Mouse (Mus musculus): Measurements from ENCODE around the gene Nlgn2.
"Not testable (repeated sequence)": the region's sequence is repeated elsewhere in the genome, so short reads cannot be mapped to it uniquely, and the experiment has no call there.

Gene Nlgn2

DNA sequence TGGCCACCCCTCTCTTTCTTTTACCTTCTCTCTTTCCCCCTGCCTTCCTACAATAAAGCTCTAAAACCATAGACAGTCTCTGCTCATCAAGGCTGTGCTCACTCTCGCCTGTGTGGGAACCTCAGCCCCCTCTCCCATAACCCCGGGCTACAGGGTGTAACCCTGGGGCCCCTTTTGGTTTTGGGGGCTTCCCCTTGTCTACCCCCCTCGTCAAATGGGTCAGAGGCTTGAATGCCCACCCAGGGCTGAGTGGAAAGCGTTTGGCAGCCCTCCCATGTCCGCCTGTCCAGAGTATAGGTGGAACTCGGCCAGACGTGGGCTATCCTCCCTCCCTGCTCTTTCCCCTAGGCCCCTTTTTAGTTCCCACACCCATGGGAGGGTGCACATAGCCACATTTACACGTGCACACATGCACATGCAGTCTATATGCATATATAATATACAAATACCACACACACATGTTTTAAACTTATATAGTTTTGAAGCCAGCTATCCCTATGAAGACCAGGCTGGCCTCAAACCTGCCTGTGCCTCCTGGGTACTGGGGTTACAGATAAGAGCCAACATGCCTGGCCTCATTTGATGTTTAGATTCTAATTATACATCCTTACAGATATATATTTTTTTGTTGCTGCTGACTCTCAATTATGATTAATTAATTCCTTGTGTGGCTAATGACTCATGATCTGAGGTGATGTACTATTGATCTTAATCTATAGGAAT is 26.7 kb upstream of the Nlgn2 start:
- DNase-seq (ENCODE audit: low spot score): no peak

DNA sequence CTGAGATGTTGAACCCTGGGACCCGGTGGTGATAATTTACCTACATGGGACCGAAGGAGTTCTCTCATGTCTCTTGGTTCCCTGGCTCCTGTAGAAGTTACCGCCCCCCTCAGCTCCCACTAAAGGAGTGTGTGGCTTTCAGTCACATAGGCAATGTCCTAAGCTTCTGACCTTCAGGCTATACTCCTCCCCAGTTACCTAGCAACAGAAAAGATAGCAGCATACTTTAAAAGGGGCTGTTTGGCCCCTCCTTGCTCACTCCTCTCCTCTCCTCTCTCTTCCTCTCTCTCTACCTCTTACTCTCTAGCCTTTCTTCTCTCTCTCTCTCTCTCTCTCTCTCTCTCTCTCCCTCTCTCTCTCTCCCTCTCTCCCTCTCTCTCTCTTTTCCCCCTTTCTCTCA is 26.1 kb upstream of the Nlgn2 start:
- not testable (repeated sequence) for DNase-seq (ENCODE audit: low spot score)

DNA sequence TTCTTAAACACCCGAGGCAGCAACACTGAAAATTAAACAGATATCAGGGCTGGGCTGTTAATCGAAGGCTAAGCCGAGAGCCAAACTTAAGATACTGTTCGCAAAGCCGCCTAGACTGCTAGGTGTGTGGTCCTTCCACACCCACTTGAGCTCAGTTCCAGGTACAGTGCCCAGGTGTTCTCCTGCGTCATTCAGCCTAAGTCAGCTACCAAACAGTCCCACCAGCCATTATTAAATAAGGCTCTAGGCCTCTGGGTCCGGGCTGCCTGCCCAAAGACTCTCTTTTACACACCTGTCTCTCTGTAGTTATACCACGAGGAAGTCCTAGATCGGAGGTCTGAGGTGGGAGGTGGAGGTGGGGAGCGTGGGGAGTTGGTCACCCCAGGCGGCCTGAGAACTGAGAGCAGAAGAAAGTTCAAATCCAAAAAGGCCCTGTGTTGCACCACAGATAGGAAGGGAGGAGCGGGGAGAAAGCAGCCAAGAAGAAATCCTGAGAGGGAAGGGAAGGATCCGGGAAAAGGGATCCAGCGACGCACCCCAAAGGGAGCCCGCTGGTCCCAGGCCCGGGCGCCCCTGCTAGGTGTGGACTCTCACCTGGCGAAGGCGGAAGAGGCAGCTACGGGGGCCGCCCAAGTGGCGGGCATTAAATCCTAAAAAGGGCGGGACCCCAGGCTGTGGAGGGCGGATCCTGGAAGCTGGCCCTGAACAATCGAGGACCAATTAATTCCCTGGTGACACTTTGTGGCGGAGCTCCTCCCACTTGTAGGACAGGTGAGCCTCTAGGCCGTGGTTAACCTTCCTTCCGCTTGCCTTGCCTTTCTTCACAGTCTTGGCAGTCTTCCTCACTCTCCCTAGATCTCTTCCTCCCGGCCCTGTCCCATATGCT is 20.8 kb upstream of the Nlgn2 start, which contains the start of gene Tnk1:
Tnk1 (minus strand) TSS at position 618 of the 886 bp plus-strand sequence.
- DNase-seq (ENCODE audit: low spot score): no peak

DNA sequence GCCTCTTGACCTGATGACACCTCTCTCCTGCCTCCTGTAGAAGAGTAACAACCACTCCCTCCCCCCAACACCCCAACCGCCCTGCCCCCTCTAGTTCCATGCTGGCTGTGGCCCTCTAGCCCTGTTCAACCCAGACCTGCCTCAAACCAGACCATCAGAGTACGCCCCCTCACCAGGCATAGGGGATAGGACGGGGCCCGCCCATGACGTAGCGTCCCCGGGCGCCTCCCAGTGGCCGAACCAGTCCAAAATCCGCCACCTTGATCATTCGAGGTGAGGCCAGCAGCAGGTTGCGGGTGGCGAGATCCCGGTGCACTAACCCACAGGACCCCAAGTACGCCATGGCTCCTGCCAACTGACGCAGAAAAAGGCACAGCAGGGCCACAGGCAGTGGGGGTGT is 17.8 kb upstream of the Nlgn2 start:
- DNase-seq (ENCODE audit: low spot score): no peak

DNA sequence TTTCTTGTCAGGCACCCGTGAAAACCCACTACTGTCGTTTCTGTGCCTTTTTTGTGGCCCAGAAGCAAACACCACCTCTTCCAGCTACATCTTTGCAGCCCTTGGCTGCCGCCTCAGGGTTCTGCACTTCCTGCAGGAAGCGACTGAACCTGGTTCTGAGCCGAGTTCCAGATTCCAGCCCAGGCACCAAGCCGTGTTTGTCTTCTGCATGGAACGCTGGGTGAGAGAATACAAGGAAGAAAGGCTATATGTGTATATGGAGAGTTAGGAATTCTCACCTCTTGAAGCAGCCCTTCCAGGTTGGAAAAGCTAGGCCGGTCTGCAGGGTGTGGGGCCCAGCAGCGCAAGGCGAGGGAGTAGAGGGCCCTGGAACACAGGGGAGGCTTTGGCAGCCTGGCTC is 17.1 kb upstream of the Nlgn2 start:
- no peak for DNase-seq (ENCODE audit: low spot score)

DNA sequence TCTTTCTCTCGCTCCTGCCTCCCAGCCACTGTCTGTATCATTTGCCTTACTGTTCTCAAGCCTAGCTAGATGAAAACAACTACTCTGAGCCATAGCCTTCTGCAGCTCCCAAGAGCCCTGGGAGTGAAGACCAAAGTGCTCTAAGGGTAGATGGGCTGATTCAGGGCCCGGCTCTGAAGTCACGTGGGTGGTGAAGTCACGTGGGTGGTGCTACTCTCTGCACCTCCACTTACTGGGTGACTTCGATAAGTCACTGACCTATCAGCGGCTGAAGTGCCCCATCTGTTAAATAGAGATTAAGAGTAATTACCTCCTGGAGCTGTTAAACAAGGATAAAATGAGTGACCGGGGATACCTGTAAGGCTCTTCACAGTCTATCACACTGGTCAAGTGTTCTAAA is 16.4 kb upstream of the Nlgn2 start:
- no peak for DNase-seq (ENCODE audit: low spot score)

DNA sequence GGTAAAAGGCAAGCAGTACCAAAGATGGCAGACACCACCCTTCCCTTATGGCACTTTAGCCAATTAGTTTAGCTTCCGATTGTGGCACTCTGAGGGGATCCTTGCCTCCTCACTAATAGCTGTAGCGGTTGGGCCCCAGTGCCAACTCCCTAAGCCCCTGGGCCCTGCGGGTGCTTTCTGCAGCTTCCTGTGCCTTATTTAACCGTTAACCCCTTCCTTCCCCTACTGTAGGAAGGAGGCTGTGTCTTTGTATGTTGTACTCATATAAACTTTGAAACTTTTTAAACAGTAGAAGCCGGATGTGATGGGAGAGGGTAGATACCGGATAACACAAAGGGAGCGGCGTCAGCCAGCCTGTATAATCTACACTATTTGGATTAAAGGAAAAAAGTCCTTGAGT is 13.2 kb upstream of the Nlgn2 start:
- DNase-seq (ENCODE audit: low spot score): no peak

DNA sequence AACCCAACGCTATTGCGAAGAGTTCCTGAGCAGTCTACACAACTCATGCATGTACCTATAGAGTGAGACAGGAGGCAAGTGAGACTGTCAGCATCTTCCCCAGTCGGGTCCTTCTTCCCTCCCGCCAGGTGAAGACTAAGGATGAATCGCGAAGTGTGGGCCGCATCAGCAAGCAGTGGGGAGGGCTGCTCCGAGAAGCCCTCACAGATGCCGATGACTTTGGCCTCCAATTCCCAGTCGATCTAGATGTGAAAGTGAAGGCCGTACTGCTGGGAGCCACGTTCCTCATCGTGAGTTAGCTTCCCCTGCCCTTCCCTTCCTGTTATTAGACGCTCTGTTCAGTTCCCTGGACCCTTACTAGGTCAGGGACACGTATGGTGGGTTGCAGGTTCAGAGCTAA is 12.3 kb upstream of the Nlgn2 start:
- no peak for DNase-seq (ENCODE audit: low spot score)

DNA sequence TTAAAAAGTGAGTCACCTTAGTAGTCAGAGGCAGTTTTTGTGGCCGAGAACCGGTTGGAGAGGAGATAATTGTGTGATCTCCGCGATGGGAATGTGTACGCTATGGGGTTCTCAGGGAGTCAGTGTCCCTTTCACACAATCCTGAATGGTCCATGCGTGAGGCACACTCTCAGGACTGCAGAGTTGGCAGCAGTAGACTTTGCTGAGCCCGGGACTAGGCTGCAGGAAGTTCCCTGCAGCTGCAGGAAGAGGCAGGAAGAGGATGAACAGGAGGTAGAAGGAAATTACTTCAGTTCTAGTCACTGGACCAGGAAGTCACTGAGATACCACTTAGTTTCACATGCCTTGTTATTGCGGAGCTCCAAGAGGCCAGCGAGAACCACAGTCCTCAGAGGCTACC is 11.5 kb upstream of the Nlgn2 start:
- no peak for DNase-seq (ENCODE audit: low spot score)

DNA sequence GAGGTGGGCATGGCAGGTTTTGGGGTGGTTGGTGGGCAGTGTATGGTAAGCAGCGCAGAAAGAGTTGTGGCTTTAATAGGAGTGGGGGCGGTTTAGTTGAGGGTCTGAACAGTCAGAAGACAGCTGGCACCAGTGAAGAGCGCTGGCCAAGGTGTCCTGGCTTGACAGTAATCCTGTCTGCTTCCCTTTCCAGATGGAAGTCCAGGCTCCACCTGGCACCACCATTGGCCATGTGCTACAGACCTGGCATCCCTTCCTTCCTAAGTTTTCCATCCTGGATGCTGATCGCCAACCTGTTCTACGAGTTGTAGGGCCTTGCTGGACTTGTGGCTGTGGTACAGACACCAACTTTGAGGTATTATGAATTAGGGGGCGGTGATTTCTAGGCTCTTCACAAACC is 10.4 kb upstream of the Nlgn2 start:
- no peak for DNase-seq (ENCODE audit: low spot score)

DNA sequence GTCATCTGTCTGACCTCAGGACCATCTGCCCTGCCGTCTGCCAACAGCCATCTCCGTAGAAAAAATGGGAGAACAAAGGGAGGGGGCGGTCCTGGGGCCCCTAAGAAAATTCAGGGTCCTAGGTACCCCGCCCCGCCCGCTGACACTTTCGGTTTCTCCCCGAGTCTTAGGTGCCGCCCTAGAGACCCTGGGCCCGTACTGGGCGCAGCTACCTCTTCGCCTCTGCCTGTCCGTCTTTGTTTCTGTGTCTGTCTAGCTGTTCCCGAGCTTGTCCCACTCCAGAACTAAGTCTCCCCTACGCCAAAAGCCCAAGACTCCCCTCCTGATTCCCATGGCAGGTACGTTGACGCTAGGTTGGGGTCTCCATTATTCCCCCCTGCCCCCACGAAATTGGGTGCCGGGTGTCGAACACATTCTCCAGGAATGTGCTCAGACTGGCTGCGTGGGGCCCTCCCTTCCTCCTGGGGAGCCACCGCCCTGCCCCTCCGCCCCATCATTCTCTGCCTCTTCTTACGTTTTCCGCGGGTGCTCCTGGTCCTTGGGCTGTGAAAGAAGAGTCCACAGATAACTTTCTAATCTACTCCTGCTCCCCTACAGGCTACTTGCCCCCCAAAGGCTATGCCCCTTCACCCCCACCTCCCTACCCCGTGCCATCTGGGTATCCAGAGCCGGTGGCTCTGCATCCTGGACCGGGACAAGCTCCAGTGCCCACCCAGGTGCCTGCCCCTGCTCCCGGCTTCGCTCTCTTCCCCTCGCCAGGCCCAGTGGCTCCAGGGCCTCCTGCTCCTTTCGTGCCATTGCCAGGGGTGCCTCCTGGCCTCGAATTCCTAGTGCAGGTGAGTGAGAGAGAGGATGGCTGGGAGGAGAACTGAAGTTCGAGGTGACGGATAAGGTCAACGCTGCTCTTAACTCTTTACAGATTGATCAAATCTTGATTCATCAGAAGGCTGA is 9.4 kb upstream of the Nlgn2 start:
- peak; percentile 18 for DNase-seq (ENCODE audit: low spot score)

DNA sequence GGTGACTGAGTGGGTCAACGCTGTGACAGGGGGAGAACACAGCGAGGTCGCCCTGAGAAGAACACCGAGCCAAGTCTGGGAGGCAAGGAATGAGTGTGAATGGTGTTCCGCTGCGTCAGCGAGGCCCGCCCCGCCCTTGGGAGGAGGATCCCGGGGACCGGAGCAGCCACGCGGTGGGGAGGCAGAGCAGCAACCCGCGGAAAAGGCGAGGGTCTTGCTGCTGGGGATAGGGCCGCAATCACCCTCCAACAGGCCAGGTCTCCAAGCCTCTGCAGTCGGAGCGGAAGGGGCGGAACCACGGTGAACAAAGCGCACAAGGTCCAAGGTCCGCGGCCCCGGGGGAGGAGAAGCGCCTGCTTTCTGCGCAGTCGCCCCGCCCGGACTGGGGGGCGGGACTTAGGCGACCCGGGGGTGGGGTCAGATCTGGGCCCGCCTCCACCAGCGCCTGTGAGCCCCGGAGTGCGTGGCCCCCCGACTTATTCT is 8.7 kb upstream of the Nlgn2 start, which contains the start of gene Plscr3:
Plscr3 (plus strand) TSS at position 179 of the 483 bp plus-strand sequence.
- DNase-seq (ENCODE audit: low spot score): peak; percentile 90

DNA sequence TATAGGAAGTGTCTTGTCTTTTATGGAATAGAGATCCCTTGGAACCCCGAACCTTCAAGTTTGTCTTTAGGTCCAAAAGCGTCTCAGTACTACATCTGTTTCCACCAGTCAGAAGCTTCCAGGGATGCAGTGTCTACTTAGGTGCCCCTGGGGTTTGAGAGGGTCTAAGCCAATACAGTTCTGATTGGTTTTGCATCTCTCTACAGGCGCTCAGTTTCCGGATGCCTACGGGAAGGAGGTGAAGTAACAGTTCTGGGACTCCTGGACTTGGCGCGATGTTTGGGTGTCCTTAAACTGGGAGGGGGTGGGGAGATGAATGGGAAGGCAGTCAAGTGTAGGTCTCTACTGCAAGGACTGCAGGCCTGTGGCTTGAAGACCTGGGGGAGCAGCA is 1.1 kb upstream of the Nlgn2 start:
- DNase-seq (ENCODE audit: low spot score): no peak

DNA sequence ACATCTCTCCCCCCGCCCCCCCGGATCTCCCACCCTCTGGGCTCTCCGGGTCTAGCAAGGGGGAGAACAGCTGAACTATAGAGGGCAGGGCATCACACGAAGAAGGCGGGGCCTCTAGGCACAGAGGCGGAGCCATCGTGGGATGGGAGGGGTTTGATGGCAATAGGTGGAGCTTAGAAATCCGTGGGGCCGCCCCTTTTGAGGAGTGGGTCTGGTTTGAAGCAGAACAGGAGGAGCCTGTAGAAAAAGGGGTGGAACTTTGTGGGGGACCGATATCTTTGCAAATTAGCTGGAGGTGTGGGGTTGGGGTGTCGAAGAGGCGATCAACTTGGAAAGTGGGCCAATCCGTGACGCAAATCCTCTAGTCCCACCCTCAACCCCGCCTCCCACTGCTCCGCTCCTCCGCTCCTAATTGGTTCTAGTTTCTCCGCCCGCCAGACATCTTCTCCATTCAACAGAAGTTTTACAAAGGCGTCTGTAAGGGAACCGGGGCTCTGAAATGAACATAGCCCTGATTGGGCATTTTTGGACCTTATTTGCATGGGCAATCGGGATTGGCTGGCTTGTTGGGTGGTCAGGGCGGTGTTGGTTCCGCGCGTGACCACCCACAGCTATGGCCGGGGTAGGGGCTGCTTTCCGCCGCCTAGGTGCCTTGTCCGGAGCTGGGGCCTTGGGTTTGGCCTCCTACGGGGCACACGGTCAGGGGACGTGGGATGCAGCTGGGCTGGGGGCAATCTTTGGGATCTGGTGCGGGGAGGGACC is 549 bp upstream of the Nlgn2 start, which contains the start of gene Tmem256:
Tmem256 (plus strand) TSS at position 563 of the 762 bp plus-strand sequence.
- peak; percentile 86 for DNase-seq (ENCODE audit: low spot score)

DNA sequence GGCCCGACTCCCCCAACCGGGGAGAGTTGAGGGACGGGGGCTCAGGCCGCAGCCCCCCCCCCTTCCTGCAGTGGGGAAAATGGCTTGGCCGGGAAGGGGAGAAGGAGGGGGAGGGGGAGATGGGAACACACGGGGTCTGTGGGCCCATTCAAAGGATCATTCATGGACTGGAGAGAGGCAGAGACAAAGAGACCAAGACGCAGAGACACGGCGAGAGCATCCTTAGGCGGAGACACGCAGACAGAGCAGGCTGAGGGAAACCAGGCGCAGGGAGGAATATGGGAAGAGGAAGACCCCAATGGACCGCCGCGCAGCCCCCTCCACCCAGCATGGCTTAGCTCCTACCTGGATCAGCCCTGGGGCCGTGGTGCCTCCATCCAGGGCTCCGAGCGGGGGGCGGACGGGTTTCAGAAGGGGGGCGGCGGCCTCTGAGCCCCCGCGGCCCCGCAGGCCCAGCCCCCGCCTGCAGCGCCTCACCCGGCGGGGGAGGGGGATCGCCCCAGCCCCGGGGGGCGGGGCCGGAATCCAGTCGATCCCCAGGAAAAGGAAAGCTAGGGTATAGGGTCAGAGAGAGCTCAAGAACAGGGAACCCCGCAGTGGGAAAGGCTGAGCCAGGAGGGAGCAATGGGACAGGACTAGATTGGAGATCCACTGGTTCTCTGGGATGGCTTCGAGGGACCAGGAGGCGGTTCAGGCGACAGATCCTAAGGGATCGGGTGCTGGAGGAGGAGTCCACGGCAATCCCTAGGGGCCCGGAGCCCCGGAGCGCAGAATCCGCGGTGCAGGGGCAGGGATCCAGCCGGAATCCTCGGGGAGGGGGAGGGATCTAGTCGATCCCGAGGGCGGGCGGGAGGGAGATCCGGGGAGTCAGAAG is 644 bp downstream of the Nlgn2 start:
- DNase-seq (ENCODE audit: low spot score): peak; percentile 26

DNA sequence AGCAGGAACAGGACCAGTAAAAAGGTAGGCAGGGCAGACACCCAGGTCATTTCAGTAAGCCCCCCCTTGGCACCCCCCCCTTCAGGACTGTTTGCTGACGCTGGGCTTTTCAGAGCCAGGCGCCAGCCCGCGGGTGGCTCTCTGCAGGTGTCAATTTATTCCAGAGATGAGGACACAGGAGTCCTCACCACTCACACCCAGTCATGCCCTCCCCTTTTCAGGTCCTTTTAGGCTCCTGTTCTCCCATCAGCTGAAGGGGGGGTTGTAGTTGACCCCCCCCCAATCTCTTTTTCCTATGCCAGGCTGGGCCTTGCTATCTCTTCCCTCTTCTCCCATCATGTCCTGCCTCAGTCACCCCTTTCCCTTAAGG is 1.6 kb downstream of the Nlgn2 start:
- DNase-seq (ENCODE audit: low spot score): no peak

DNA sequence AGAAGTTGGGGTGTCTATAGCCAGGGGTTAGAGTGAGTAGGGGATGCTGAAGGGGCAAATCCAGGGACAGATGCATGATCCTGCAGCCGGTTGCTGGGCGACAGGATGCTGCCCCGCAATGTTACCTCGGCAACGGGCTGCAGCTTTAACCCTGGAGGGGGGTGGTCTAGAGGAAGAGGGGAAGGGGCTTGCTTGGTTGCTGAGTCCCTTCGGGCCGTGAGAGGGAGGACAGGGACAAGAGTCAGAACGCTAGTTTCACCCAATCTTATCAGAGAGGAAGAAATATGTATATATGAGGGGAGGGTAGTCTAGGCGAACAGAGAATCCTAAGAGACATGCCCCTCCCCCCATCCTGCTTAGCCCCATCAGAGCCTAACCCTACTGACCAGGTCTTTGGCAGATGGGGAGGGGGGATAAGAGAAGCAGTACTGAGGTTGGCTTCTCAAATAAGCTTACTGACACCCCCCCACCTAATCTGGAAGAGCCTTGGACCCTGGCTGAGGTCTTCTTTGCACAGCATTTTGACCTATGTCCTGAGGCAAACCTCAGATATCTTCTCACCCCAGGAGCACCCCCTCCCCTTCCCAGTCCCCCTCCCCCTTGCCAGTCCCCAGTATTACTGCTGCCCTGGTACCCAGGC is 2.1 kb downstream of the Nlgn2 start:
- no peak for DNase-seq (ENCODE audit: low spot score)

DNA sequence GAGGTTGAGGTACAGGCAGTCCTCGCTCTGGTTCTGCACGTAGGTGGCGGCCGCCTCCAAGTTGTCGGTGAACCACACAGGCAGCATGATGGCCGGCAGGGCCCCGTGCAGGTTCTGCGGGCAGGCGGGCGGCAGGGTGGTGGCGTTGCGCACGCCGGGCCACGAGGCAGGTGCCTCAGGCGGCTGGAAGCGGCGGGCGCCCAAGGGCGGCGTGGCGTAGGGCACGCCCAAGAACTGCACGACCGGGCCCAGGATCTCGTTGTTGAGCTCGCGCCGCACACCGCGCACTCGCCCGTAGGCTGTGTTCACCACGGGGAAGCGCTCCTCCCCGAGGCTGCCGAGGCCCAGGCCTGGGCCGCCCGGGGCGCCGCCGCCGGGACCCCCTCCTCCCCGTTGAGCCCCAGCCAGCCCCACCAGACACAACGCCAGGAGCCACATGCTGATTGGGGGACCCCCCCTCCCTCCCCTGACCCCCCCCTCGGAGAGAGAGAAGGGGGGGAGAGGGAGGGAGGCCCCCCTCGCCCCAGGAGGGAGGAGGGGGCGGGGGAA is 3.5 kb downstream of the Nlgn2 start:
- DNase-seq (ENCODE audit: low spot score): no peak

DNA sequence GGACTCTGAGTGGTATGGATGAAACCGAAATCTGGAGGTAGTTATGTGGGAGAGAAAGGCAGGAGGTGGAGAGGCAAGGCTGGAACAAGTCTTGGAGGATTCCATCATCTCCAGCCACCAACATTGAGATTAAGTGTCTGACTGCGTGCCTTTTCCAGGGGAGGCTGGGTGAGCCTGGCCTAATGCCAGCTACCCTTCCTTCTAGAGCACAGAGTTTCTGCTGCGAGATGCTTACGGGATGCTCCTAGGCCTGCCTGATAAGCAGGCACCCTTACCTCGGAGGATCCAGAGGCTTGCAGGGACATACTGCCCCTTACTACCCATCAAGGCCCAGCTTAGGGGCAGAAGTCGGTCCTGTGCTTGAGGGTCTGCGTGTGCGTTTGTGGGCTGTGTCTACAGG is 4.0 kb downstream of the Nlgn2 start:
- DNase-seq (ENCODE audit: low spot score): no peak

All from ovary, postnatal 10 days (tissue).